Mouse (Mus musculus): ENCODE results near the gene Onecut1.
A peak's percentile ranks its signal among the peaks of the same experiment; 100 is the strongest.

The Onecut1 gene

DNA sequence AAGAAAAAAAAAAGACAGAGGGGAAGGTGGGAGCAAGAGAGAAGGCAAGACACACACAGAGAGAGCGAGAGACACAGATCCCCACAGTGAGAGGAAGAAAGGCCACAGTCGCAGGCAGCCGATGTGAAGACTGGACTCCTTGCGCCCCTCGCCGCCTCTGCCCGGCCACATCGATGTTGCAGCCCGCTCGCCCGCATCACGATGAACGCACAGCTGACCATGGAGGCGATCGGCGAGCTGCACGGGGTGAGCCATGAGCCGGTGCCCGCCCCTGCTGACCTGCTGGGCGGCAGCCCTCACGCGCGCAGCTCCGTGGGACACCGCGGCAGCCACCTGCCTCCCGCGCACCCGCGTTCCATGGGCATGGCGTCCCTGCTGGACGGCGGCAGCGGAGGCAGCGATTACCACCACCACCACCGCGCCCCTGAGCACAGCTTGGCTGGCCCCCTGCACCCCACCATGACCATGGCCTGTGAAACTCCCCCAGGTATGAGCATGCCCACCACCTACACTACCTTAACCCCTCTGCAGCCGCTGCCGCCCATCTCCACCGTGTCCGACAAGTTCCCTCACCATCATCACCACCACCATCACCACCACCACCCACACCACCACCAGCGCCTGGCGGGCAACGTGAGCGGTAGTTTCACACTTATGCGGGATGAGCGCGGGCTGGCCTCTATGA is 517 bp downstream of the Onecut1 start:
- no peak for DNase-seq

DNA sequence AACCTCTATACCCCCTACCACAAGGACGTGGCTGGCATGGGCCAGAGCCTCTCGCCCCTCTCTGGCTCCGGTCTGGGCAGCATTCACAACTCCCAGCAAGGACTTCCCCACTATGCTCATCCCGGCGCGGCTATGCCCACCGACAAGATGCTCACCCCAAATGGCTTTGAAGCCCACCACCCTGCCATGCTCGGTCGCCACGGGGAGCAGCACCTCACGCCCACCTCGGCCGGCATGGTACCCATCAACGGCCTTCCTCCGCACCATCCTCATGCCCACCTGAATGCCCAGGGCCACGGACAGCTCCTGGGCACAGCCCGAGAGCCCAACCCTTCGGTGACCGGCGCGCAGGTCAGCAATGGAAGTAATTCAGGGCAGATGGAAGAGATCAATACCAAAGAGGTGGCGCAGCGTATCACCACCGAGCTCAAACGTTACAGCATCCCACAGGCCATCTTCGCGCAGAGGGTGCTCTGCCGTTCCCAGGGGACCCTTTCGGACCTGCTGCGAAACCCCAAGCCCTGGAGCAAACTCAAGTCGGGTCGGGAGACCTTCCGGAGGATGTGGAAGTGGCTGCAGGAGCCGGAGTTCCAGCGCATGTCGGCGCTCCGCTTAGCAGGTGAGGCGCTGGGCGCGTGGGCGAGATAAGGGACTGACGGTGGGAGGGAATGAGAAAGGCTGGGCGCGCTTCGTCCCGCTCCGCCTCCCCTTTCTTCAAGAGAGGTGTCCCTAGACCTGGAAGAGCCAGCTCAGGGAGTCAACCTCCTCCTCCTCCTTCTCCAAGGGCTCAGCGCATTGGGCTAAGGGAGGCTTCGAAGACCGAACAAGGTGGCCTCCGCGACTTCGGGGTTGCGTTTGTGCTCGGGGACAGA is 1.3 kb downstream of the Onecut1 start:
- no peak for DNase-seq

DNA sequence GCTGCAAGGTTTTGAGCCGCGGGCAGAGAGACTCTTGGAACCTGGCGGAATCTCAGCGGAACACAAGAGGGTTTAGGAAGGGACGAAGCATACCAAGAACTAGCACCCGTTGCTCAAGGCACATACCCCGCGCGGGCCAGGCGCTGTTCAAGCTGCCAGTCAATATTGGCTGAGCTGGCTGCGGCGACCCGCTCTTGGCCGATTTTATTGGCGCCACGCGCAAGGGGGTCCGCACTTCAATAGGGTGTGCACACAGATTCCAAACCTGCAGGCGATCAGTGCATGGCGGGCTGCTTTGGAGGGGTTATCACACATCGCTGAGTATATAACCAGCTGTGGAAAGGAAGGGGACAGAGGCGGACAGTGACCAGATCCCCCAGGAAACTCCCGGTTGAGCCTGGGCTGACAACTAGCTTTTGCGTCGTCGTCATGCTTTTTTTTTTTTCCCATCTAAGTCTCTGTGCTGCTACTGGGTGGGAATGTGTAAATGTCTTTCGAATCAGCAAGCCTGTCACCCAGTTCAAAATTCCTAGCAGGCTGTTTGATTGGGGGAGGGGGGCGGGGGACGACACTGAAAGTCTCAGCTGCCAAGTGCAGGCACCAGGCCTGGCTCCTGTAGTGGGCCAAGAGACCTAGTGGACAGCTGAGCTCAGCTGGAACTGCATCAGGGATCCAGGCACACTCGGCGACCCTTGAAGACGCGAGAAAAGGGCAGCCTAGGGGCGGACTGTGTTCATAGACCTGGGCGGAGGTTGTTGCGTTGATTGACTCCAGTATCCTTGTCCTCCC is 2.1 kb downstream of the Onecut1 start:
- DNase-seq, result no peak

DNA sequence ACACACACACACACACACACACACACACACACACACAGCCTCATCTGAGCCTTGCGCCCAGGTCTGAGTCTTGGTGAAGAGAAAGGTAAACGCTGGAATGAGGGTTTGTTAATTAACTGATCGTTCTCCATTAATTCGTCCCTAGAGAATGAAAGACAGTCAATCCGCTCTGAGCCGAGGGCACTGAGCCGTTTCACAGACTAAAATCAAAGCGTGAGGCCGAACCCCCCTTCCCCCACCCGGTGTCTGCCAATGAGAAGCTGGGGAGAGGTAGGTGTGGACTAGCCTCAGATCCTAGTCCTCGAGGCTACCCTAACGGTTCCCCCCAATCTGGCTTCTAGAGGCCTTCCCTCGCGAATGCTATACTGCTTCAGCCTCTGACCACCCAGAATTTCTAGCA is 2.8 kb downstream of the Onecut1 start:
- DNase-seq, result no peak

DNA sequence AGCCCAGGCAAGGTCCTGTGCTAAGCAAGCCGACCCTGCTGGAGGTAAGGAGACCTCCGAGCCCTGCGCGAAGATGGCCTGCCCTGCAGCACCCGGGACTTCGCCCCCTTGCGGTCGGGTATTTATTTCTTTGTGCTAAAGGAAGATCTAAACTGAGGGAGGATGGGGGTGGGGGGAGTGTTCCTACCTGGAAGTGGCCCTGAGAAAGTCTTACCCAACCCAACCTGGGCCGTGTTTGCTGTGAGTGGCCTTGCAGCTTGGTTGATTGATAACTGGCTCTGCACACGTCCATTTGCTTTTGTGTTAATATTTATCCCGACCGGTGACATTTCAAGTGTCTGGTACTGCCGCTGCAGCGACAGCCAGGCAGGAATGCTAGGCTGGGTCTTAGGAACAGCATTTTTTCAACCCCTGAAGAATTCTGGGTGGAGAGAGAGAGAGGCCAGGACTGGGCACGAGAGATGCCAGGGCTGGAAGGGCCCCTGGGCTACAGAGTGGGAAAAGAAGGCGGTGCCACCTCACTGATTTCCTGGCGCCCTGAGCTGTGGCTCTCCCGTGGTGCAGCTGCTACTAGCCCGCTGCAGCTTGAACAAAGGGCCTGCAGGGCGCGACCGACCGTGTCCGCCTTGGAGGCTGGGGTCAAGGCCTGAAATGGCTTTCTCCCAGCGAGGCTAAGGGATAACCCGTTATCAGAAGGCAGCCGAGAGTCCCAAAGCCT is 5.0 kb downstream of the Onecut1 start:
- no peak for DNase-seq

DNA sequence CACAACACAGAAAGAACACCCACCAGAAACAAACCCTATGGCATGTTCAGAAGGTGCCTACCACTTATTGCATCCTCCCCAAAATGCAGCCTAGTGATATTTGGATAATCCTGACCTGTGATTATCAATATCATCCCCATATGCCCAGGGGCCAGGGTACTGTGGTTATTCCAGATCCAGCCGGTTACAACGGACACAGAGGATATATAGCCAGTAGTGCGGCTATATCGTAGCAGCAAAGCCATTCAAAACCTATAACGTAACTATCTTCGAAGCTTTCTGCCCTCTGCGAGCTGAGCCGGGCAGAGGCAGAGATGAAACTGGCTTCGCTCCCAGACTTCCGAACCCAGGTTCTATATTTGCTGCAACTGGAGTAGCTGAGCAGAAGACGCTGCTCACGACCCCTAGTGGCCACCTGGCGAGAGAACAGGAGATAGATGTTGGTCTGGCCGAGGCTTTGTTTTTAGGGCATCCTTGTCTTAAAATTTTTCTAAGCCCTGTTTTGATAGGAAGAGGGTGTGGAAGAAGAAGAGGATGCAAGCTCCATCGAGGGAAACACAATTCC is 6.0 kb downstream of the Onecut1 start:
- DNase-seq, result no peak

DNA sequence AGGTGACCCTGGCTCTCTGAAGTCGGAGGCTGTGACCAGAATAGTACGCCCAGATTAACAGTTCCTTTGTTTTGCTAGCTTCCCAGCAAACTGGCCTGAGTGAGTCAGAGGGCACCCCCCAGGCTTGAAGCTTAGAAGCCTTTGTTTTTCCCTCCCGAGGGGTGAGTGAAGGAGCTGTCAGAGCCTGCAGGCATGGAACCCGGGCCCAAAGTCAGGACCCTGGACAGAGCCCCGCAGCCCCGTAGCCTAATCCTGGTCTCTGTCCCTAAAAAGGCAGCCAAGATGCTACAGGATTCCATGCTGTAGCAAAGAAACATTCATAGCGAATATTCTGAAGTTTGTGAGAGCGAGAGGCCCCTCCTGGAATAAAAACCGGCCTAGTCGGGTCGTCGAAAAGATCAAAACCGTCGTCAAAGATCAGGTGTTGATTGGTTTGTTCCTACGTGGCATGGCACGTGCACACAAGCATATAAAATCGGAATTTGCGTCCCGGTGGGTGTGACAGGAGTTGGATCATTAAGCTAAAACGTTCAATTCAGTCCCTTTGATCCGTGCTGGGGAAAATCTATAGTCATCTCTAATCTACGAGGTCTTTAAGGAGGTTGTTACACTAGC is 6.7 kb downstream of the Onecut1 start:
- DNase-seq, result no peak

DNA sequence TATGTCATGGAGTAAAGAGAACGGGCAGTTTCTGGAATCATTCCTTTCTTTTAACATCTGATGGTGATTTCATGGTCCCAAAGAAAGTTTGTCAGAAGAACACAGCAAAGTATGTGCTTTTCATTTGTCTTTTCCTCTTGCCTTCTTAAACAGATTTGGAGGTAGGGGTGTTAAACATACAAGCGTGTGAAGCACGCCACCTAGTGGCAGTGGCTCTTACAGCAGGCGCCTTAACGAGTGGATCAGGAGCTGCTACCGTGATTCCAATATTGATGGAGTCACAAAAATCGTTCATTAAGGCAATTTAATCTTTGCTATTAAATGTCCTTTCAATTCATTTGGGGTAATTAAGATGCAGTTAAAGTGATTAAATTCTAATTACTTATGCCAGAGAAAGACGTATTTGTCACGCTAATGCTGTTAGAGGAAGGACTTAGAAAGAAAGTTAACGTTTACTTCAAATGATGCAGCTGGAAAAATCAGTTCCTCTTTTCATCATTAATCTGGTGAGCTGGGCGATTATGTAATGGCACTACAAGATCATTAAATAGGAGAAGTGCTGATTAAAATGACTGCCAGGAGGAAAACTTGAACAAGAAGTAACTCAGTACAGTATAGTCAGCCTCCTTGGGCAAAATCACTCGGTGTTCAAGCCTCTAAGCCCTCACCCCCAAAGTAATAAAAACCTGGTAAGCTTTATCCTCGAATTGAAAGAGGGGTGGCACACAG is 9.4 kb downstream of the Onecut1 start:
- DNase-seq, result peak; percentile 51

DNA sequence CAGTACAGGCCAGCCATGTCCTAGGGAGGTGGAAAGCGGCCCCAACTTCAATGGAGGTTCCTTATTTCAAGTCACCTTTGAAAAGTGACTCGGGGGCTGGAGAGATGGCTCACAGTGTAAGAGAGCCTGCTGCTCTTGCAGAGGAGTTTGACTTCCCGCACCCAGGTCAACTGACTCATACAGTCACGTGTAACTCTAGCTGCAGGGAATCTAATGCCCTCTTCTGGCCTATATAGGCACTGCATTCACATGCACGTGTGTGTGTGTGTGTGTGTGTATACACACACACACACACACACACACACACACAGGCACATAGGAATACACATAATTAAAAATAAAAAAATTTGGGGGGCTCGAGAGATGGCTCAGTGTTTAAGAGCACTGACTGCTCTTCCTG is 14.6 kb downstream of the Onecut1 start:
- no peak for DNase-seq

DNA sequence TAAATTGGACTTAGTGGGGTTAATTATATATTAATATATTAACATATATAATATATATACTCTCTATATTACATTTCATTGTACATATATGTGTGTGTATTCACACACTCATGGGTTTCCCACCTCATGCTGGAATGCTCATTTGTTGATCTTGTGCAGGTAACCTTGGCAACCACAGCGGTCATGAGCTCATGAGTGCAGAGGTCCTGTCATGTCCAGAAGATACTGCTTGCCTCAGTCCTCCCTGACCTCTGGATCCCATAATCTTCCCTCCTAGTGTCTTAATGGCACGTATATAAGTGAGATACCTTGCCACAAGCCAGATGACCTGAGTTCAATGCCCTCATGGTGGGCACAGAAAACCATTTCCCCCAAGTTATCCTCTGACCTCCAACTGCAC is 16.0 kb downstream of the Onecut1 start:
- no peak for DNase-seq

DNA sequence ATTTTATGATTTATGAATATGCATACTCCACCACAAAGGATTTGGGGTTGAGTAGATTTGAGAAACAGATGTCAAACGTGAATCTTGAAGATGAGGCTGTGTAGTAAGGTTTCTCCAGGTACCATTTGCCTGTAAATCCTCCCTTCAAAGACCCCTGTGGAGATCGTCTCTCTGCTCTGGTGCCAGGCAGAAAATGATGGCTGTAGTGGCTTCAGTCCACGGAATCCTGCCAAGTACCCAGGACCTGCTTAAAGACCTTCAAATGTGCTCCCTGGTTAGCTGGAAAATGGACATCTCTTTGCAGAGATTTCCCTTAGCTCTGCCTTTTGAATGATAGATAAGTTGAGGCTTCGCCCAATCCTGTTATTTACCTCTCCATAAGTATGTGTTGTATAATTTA is 26.1 kb downstream of the Onecut1 start:
- DNase-seq, result no peak

DNA sequence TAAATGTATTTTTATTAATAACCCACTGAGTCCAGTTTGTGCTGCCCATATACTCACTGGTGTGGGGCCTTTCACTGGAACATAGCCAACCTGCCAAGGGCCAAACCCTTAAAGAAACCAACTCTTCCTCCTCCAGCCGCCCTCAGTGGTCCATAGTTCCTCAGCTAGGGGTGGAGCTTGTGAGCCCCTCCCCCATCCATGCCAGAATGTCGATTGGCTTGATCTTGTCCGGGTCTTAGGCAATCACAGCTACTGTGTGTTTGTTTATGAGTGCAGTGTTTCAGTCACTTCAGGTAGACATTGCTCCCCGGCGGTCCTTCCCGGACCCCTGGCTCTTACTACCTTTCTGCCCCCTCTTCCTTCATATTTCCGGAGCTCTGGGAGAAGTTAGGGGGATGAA is 35.0 kb downstream of the Onecut1 start:
- DNase-seq, result no peak

DNA sequence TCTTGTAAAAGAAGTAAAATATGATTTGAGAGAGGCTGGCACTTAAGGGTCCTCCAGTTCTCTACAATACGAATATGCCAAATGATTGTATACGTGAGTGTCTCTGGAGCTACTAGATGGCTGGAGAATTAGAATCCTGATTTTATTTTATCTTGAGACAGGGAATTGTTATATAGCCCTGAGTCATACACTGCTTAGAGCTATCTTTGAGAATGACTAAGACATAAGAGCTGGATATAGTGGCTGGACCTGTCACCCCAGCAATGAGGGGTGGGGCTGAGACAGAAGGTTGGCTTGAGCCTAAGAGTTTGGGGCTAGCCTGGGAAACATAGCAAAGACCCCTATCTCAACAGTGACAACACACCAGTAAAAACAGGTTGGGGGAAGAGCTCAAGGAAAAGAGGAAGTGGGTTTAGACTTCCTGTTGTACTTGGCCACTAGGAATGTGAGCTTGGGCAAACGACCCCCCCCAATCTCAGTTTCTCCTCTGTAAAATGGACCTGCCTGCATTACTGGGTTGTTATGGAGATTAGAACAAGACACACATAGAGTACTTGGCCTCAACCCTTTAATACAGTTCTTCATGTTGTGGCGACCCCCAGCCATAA is 35.8 kb downstream of the Onecut1 start:
- DNase-seq, result no peak

DNA sequence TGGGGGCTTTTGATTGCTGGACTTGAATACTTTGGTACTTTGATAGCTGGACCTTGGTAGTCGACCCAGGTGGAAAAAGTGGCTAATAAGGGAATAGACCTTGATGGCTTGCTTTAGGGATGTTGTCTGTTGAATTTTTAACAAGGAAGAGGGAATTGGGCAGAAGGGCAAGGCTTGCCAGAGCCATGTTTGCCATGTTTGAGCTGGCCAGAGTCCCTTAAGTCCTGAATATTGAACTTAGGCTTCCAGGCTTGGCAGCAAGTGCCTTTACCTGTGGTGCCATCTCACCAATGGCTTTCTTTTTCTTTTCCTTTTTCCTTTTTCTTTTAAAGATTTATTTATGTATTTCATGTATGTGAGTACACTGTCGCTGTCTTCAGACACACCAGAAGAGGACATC is 38.4 kb downstream of the Onecut1 start:
- DNase-seq, result no peak

DNA sequence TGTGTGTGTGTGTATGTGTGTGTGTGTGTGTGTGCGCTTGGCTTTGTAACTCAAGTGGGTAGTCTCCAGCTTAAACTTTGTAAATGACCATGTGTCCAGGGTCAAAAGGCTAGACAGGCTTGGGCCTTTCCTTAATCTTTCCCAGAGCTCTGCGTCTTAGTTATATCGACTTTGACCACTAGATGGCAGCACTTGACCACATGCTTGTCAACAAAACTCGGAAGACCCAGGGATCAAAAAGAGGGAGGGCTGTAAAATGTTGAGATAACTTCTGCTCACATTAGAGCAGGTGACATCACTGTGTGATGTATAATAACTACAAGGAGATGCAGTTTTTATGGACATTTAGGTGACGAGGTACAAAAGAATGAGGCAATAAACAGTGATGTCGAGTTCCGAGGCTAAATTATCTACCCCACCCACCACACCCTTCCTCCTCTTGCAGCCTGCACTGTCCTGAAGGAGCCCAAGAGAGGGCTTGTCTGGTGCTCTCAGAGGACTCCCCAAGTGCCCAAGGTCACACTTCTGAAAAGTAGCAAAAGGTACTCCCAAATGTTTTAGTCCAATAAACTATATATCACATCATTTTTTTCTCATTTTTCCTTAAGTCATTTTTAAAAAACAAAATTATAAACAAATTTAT is 43.3 kb downstream of the Onecut1 start:
- DNase-seq, result peak; percentile 72

DNA sequence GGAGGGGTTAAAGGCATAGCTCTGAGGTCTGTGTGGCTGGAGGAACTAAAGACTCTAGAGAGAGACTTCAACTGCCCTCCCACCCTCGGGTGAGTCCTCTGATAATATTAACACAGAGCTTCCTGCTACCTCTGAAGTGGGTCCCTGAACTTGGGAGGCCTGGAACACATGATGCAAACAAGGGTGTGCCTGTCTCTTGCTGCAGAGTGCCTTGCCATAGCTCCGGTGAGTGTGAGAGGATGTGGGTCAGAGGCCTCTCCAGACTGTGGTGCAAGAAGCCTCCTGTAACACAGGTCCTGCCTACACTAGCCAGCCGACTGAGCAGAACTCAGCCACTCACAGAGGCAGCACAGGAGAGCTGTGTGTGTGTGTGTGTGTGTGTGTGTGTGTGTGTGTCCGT is 45.2 kb downstream of the Onecut1 start:
- DNase-seq, result peak; percentile 13

DNA sequence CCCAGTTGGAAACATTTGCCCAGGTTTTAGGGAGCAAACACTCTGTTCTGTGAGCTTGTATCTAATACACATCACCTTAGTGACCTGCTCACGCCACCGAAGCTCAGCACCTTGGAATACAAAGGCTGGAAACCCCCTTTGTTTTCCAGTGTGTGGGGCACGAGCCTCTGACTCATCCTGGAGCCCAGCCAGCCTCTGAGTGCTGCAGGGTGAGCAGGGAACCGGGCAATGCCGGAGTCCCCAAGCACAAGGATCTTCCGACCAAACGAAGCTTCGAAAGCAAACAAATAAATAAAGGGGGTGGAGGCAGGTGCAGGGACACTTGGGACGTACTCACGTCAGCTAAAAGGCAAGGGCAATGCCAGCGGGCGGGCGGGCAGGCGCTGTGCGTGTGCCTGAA is 47.5 kb downstream of the Onecut1 start:
- DNase-seq, result no peak

DNA sequence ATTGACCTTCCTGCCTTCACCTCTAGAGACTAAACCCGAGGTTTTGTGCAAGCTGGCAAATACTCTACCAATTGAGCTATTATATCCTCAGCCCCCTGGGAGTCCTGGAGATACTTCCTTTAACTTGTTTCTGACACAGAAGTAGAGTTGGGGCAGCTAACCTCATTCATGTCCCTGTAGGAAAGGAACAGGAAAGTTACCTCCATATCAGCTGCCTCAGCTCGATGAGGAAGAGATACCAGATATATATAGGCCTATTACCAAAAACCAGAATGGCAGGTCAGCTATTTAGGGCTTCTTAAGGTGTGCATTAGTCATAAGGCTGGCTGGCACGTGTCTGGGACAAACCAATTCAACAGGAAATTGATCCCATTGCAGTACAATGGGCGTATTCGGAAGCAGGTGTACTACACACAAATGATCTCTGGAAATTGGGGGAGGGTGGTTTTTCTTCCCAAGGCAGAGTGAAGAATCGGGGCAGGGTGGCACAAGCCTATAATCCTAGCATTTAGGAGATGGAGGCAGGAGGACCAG is 48.6 kb downstream of the Onecut1 start:
- no peak for DNase-seq

DNA sequence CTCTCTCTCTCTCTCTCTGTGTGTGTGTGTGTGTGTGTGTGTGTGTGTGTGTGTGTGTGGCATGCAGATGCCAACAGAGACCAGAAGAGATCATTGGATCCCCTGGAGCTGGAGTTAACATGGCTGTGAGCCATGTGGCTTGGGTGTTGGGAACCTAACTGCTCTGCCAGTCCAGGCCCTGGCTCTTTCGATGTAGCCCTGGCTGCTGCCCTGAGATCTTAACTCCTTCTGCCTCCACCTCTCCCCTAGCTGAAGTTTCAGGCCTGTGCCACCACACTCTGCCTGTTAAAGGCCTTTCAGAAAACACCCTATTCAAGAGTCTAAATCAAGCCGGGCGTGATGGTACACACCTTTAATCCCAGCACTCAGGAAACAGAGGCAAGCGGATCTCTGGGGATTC is 49.7 kb downstream of the Onecut1 start:
- DNase-seq, result no peak

DNA sequence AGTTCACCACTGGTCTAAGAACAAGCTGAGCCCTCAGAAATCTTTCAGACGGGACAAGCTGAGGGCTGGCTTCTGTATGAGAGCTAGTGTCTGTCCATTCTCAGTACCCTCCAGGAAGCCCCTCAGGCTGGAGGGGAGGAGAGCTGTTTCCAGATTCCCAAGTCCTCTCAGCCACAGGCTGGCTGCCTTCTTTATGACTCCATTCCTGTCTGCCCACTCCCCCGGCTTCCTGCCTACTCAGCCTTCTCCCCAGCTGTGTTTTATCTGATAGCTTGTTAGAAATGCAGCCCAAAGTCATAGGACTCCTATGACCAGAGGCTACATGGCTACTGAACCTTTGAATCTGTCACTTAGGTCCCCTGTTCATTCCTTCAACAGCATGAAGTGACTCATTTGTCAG is 50.2 kb downstream of the Onecut1 start:
- DNase-seq, result no peak

Measured in thymus, postnatal 14 days (tissue).